Mouse (Mus musculus) stomach, postnatal 0 days (tissue): ENCODE data around the gene Ankrd11.

Experiments used
- CTCF ChIP-seq: IDR thresholded peaks from 2 replicates; pipeline ENCODE4 v1.5.1; 2016; ENCODE audit warnings: antibody characterized with exemption, low read depth, mild to moderate bottlenecking, moderate library complexity
- EP300 ChIP-seq: optimal IDR thresholded peaks from 2 replicates; pipeline ENCODE3; 2016; ENCODE audit warnings: antibody characterized with exemption

DNA sequence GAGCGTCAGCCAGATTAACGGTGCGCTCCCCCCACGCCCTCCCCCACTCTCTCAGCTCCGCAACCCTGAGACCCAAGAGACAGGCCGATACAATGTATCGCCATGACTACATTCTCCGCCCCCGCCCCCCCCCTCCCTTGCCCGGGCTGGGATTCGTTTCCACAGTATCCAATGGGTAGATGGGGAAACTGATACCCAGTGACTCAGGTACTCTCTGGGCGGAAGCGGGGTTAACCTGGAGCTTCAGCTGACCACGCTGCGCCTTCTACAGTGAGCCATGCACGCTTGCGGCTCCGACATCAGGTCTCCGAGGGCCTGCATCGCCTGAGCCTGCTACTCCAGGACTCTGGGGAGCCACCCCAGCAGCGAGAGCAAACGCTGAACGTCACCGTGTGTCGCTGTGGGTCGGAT is 177.4 kb downstream of the Ankrd11 start:
- TF ChIP-seq CTCF (no peak), EP300 (no peak)
